Mouse (Mus musculus) erythroblast, embryonic 14.5 days (primary cell): Measurements from ENCODE around the gene Atp6v1e1.
"Not testable (repeated sequence)": the region's sequence is repeated elsewhere in the genome, so short reads cannot be mapped to it uniquely, and the experiment has no call there.

Source experiments
- GATA1 ChIP-seq: IDR thresholded peaks from 2 replicates; pipeline ENCODE4 v1.6.1; 2012; ENCODE audit warnings: low read length, inconsistent platforms, mixed read lengths
- TAL1 ChIP-seq: IDR thresholded peaks from 3 replicates; pipeline ENCODE4 v1.6.1; 2012; ENCODE audit warnings: low read length, inconsistent platforms, mixed read lengths

DNA sequence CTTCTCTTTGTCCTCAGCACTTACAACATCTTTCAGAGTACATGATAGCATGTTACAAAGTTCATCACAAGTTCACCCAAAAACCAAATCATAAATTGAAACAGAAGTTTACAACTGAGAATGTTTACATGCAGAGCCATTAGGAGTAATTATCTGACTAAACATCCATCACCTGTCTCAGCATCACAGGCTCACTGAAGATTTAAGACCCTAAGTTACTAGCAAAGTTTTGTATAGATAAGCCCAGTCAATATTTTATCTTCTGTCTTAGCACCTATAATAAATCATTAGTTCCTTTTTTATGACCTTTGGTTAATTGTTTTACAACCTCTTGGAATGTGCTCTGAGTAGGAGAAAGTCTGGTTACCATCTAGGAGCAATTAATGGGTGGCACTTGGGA is 28.1 kb upstream of the Atp6v1e1 start:
- not testable (repeated sequence) for TF ChIP-seq GATA1, TAL1
